Mouse (Mus musculus) ES-E14 (cell line): ENCODE data around the gene Prg2. TPM values are rescaled to one million over a fixed set of nuclear protein-coding genes. Genes with fewer than 3 reads are reported as not detected.

Source experiments
- DNase-seq: peaks from one replicate; pipeline ENCODE4 v3.0.0-alpha.2; 2013; ENCODE audit warnings: low read depth, low spot score
- H3K27ac ChIP-seq: 2 replicates; pipeline ENCODE4 v1.5.1; 2012; ENCODE audit warnings: low read depth, mild to moderate bottlenecking, low read length, moderate library complexity, mixed read lengths; ENCODE audit not compliant: poor library complexity, insufficient read depth, severe bottlenecking
- H3K36me3 ChIP-seq: 2 replicates; pipeline ENCODE4 v1.6.1; 2012; ENCODE audit warnings: mild to moderate bottlenecking, low read length, moderate library complexity, mixed read lengths; ENCODE audit not compliant: control insufficient read depth, poor library complexity, insufficient read depth, severe bottlenecking
- H3K4me1 ChIP-seq, 2 experiments: fragments of 150-350 bp in 1 of 2; sonication (generic) in 1 of 2; 2 replicates each; pipeline ENCODE4 v1.6.1; 2012; ENCODE audit warnings: low read length in 2 of 2, mild to moderate bottlenecking in 1 of 2, mixed read lengths in 1 of 2; ENCODE audit not compliant: control insufficient read depth in 2 of 2, insufficient read depth in 2 of 2, poor library complexity in 1 of 2
- H3K4me3 ChIP-seq, 2 experiments: fragments of 150-350 bp in 1 of 2; sonication (generic) in 1 of 2; 2 replicates each; pipeline ENCODE4 v1.5.1; 2012; ENCODE audit warnings: low read length in 2 of 2, low read depth in 1 of 2, mild to moderate bottlenecking in 1 of 2, mixed read lengths in 1 of 2; ENCODE audit not compliant: insufficient read depth in 1 of 2, poor library complexity in 1 of 2, severe bottlenecking in 1 of 2
- H3K9ac ChIP-seq: 2 replicates; pipeline ENCODE4 v1.6.1; 2012; ENCODE audit warnings: low read depth, mild to moderate bottlenecking, low read length, mixed read lengths; ENCODE audit not compliant: poor library complexity, insufficient read depth, severe bottlenecking
- H3K9me3 ChIP-seq: fragments of 150-350 bp; sonication (generic); 2 replicates; pipeline ENCODE4 v1.6.1; 2012; ENCODE audit warnings: low read depth, mild to moderate bottlenecking, low read length; ENCODE audit not compliant: control insufficient read depth, insufficient read depth
- CHD2 ChIP-seq: IDR thresholded peaks from 2 replicates; pipeline ENCODE4 v1.6.1; 2014; ENCODE audit warnings: mild to moderate bottlenecking, low read depth, low read length, inconsistent platforms
- HCFC1 ChIP-seq: IDR thresholded peaks from 2 replicates; pipeline ENCODE4 v1.6.1; 2012; ENCODE audit warnings: low read length, inconsistent platforms, borderline replicate concordance; ENCODE audit not compliant: insufficient read depth
- MAFK ChIP-seq: IDR thresholded peaks from 2 replicates; pipeline ENCODE4 v1.6.1; 2014; ENCODE audit warnings: mild to moderate bottlenecking, low read depth, low read length, inconsistent platforms; ENCODE audit not compliant: insufficient read depth
- ZC3H11A ChIP-seq: IDR thresholded peaks from 2 replicates; pipeline ENCODE4 v1.6.1; 2012; ENCODE audit warnings: low read depth, mild to moderate bottlenecking, inconsistent platforms, low read length, borderline replicate concordance
- ZNF384 ChIP-seq: IDR thresholded peaks from 2 replicates; pipeline ENCODE4 v1.6.1; 2012; ENCODE audit warnings: low read depth, low read length, inconsistent platforms
- in situ Hi-C, 2 experiments: fragments of 600-800 bp; cut with MboI; formaldehyde crosslinking; loops; one replicate each; pipeline ENCODE4 v1.15.1; 2025; ENCODE audit warnings: low sequenced_read_pairs in 2 of 2, inconsistent platforms in 1 of 2; ENCODE audit not compliant: unreplicated experiment in 2 of 2
- total RNA-seq: library from RNA; depleted of rRNA; stranded (reverse); fragments of 300-350 nt; gene quantifications from 2 replicates; pipeline ENCODE4 v1.2.3, GENCODE M21; 2012

The Prg2 gene
- total RNA-seq, 1 experiment, result not detected

DNA sequence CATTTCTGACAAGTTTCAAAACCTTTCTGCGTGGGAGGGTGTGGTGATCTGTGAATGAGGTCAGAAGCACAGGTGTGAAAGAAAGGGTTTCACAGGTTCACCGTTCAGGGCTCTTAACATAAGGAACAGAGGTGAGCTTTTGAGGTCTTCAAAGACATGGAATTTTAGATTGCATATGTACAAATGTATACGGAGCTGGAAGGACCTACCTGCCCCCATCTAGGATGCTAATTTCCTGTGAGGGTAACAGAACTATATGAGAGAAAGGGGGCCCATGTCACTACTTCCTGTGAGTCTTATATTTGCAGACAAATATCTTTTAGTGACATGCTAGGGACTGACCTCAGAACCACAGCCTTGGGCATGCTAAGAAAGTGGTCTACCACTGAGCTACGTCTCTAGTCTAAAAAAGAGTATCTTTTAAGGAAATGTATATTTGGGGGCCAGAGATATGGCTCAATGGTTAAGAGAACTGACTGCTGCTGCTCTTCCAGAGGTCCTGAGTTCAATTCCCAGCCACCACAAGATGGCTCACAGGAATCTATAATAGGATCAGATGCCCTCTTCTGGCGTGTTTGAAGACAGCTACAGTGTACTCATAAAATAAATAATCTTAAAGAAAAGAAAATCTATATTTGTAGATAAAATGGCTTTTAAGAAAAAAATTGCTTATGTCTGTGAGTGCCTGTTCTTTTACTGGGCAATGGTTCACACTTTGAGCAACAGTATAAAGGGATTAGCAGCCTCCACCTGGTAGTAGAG is 33.7 kb downstream of the Prg2 start:
- in situ Hi-C loops, result no loop called here
- no peak overlapping the region for H3K4me3 ChIP-seq
- no peak for DNase-seq
- no peaks in the 10 kb centered on the region for H3K36me3 ChIP-seq
- H3K9me3 ChIP-seq, result no peaks in the 10 kb centered on the region
- TF ChIP-seq ZNF384, result no peak
- no peak for TF ChIP-seq MAFK
- TF ChIP-seq HCFC1, result no peak
- TF ChIP-seq ZC3H11A, result no peak
- no peak for TF ChIP-seq CHD2
- H3K27ac ChIP-seq, result no peak overlapping the region
- no peak overlapping the region for H3K9ac ChIP-seq
- no peaks in the 10 kb centered on the region for H3K4me1 ChIP-seq

DNA sequence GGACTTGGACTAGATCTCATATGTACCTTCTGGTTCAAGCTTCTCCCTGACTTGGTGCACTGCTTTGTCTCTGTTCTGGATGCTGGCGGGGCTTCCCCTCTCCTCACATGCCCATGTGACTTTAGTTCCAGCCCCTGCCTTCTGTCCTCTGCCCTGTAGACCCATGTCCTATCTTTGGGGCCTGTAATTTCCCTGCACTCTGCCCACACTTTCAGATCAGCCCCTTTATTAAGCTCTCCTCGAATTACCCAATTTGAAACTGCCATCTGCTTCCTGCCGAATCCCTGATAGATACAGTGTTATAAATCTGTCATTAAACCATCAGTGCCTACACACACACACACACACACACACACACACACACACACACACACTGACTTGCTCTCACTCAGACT is 34.3 kb downstream of the Prg2 start:
- no peak for DNase-seq
- in situ Hi-C loops, result no loop called here
- Histone ChIP-seq H3K9me3 (no peaks in the 10 kb centered on the region), H3K4me3 (no peak overlapping the region), H3K36me3 (no peaks in the 10 kb centered on the region), H3K4me1 (no peaks in the 10 kb centered on the region), H3K9ac (no peak overlapping the region), H3K27ac (no peak overlapping the region)
- TF ChIP-seq CHD2, result no peak

DNA sequence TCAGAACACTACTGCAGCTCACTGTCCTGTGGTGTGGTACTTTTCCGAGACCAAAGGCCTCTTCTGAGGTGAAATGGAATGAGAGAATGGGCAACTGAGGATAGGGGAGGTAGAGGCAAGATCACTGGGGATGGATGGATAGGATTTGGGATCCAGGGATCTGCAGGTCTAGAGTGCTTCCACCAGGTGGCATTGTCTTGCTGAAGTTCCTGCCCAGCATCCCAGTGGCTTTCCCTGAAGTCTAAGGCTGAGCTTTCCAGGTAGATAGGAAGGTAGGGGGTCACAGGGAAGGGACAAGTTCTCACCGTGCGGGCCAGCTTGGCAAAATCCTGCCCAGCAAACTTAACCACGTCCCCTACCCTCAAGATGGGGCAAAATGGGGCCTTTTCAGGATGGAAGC is 41.8 kb downstream of the Prg2 start:
- Histone ChIP-seq H3K36me3 (no peaks in the 10 kb centered on the region), H3K9ac (no peak overlapping the region), H3K27ac (no peak overlapping the region), H3K9me3 (no peaks in the 10 kb centered on the region), H3K4me1 (no peaks in the 10 kb centered on the region), H3K4me3 (no peak overlapping the region)
- DNase-seq, result no peak
- in situ Hi-C loops, result no loop called here
- no peak for TF ChIP-seq HCFC1
- TF ChIP-seq ZNF384, result no peak

DNA sequence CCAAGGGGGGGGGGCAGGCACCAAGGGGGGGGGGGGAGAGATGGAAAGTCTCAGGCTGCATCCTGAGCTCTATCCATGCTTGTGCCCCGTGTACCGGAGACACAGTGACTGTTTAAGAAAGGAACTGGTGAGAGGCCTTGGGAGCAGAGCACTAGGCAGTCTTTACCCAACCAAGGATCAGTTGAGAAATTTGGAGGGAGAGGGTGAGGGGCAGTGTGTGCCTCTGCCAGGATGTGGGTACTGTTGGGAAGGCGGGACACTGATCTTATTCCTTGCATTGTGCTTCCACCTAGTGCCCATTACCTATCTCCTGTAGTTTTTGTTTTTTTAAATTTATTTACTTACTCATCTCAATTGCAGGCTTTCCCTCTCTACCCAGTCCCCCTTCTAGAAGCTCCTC is 45.9 kb downstream of the Prg2 start:
- Histone ChIP-seq H3K4me3 (no peak overlapping the region), H3K9me3 (no peaks in the 10 kb centered on the region), H3K27ac (no peak overlapping the region), H3K9ac (no peak overlapping the region), H3K36me3 (no peaks in the 10 kb centered on the region), H3K4me1 (no peaks in the 10 kb centered on the region)
- in situ Hi-C loops, result no loop called here
- no peak for TF ChIP-seq MAFK
- no peak for TF ChIP-seq ZNF384
- no peak for TF ChIP-seq HCFC1
- no peak for TF ChIP-seq ZC3H11A
- no peak for TF ChIP-seq CHD2
- no peak for DNase-seq

DNA sequence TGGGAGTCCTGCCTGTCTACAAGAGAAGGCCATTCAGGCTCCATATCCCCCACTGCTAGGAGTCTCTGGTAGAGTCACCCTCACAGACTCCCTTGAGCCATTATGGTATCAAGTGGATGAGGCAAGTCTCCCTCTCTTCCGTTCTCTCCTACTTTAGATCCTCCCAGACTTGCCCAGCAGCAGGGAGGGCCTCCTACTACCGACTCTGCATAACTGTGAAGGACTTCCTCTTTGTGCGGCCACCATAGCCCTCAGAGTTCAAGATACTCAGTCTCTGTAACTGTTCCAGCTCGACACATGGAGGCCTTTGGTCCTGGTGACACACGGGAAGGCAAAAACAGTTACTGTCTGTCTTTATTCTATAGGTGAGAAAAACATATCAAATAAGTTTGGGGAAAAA is 47.0 kb downstream of the Prg2 start:
- Histone ChIP-seq H3K36me3 (no peaks in the 10 kb centered on the region), H3K27ac (no peak overlapping the region), H3K4me3 (no peak overlapping the region), H3K4me1 (no peaks in the 10 kb centered on the region), H3K9ac (no peak overlapping the region), H3K9me3 (no peaks in the 10 kb centered on the region)
- no peak for TF ChIP-seq HCFC1
- no peak for TF ChIP-seq MAFK
- TF ChIP-seq ZC3H11A, result no peak
- TF ChIP-seq ZNF384, result no peak
- TF ChIP-seq CHD2, result no peak
- in situ Hi-C loops, result no loop called here
- no peak for DNase-seq
